Mouse (Mus musculus): ENCODE results near the gene Lrrc72. TPM values are rescaled to one million over a fixed set of nuclear protein-coding genes. Genes with fewer than 3 reads are reported as not detected.

Lrrc72 gene
- not detected in 2 replicates for polyA plus RNA-seq (2016; fragmentation: Nextera tagmentation; extraction: Ambion mirVana)

GRCm38 (mm10) chr12:36253298-36253697 is at the start of gene Lrrc72:
Gene Lrrc72 (minus strand): TSS chr12:36253398.
- no peak within 1 kb of the TSS for H3K4me3 ChIP-seq
- DNase-seq (ENCODE audit: low spot score), result no peak
- H3K4me1 ChIP-seq, result no peaks in the 10 kb centered on the region
- no peaks in the 10 kb centered on the region for H3K27me3 ChIP-seq (ENCODE audit: low read depth, poor library complexity, severe bottlenecking)
- H3K9me3 ChIP-seq (replicated peaks), result no peaks in the 10 kb centered on the region
- no peaks in the 10 kb centered on the region for H3K36me3 ChIP-seq
- WGBS, result 94% methylated on average over 9 of the region's 9 CpGs
- H3K27ac ChIP-seq (replicated peaks), result no peak within 1 kb of the TSS

GRCm38 (mm10) chr12:36302326-36302725 is 49.1 kb upstream of the Lrrc72 start:
- no peak overlapping the region for H3K27ac ChIP-seq (replicated peaks)
- H3K4me3 ChIP-seq, result no peak overlapping the region
- no peaks in the 10 kb centered on the region for H3K27me3 ChIP-seq (ENCODE audit: low read depth, poor library complexity, severe bottlenecking)
- no peaks in the 10 kb centered on the region for H3K36me3 ChIP-seq
- WGBS, result 88% methylated on average over 12 of the region's 12 CpGs
- DNase-seq (ENCODE audit: low spot score), result no peak
- no peaks in the 10 kb centered on the region for H3K9me3 ChIP-seq (replicated peaks)
- H3K4me1 ChIP-seq, result no peaks in the 10 kb centered on the region

- WGBS, result 87% methylated on average over 6 of the region's 6 CpGs
- Histone ChIP-seq H3K4me1 (no peaks in the 10 kb centered on the region), H3K9me3 (replicated peaks) (no peaks in the 10 kb centered on the region), H3K36me3 (no peaks in the 10 kb centered on the region), H3K4me3 (no peak overlapping the region), H3K27me3 (ENCODE audit: low read depth, poor library complexity, severe bottlenecking) (no peaks in the 10 kb centered on the region), H3K27ac (replicated peaks) (no peak overlapping the region)
- no peak for DNase-seq (ENCODE audit: low spot score)
Observed at GRCm38 (mm10) chr12:36291346-36291745, 38.1 kb upstream of the Lrrc72 start.

- DNase-seq (ENCODE audit: low spot score), result no peak
- WGBS, result 87% methylated on average over 4 of the region's 4 CpGs
- no peaks in the 10 kb centered on the region for H3K27me3 ChIP-seq (ENCODE audit: low read depth, poor library complexity, severe bottlenecking)
Observed at GRCm38 (mm10) chr12:36290465-36290864, 37.3 kb upstream of the Lrrc72 start.

GRCm38 (mm10) chr12:36289634-36290033 is 36.4 kb upstream of the Lrrc72 start:
- Histone ChIP-seq H3K9me3 (replicated peaks) (no peaks in the 10 kb centered on the region), H3K4me1 (no peaks in the 10 kb centered on the region), H3K4me3 (no peak overlapping the region), H3K27ac (replicated peaks) (no peak overlapping the region), H3K36me3 (no peaks in the 10 kb centered on the region), H3K27me3 (ENCODE audit: low read depth, poor library complexity, severe bottlenecking) (no peaks in the 10 kb centered on the region)
- 88% methylated on average over 8 of the region's 8 CpGs for WGBS
- no peak for DNase-seq (ENCODE audit: low spot score)

More at GRCm38 (mm10) chr12:36290465-36290864, 37.3 kb upstream of the Lrrc72 start:
- Histone ChIP-seq H3K36me3 (no peaks in the 10 kb centered on the region), H3K27ac (replicated peaks) (no peak overlapping the region), H3K9me3 (replicated peaks) (no peaks in the 10 kb centered on the region), H3K4me1 (no peaks in the 10 kb centered on the region), H3K4me3 (no peak overlapping the region)

- Histone ChIP-seq H3K4me3 (no peak overlapping the region), H3K36me3 (no peaks in the 10 kb centered on the region), H3K27ac (replicated peaks) (no peak overlapping the region), H3K4me1 (no peaks in the 10 kb centered on the region), H3K27me3 (ENCODE audit: low read depth, poor library complexity, severe bottlenecking) (no peaks in the 10 kb centered on the region), H3K9me3 (replicated peaks) (no peaks in the 10 kb centered on the region)
- WGBS, result 92% methylated on average over 3 of the region's 3 CpGs
- DNase-seq (ENCODE audit: low spot score), result no peak
Observed at GRCm38 (mm10) chr12:36274823-36275222, 21.6 kb upstream of the Lrrc72 start.

- H3K36me3 ChIP-seq, result no peaks in the 10 kb centered on the region
- no peak for DNase-seq (ENCODE audit: low spot score)
- H3K4me3 ChIP-seq, result no peak overlapping the region
- H3K27ac ChIP-seq (replicated peaks), result no peak overlapping the region
- H3K27me3 ChIP-seq (ENCODE audit: low read depth, poor library complexity, severe bottlenecking), result no peaks in the 10 kb centered on the region
- 90% methylated on average over 8 of the region's 8 CpGs for WGBS
- no peaks in the 10 kb centered on the region for H3K4me1 ChIP-seq
- H3K9me3 ChIP-seq (replicated peaks), result no peaks in the 10 kb centered on the region
Observed at GRCm38 (mm10) chr12:36267670-36268246, 14.6 kb upstream of the Lrrc72 start.

GRCm38 (mm10) chr12:36262116-36262721 is 9.0 kb upstream of the Lrrc72 start:
- H3K27me3 ChIP-seq (ENCODE audit: low read depth, poor library complexity, severe bottlenecking), result no peaks in the 10 kb centered on the region
- DNase-seq (ENCODE audit: low spot score), result no peak
- H3K4me3 ChIP-seq, result no peak overlapping the region
- no peak overlapping the region for H3K27ac ChIP-seq (replicated peaks)
- H3K4me1 ChIP-seq, result no peaks in the 10 kb centered on the region
- H3K9me3 ChIP-seq (replicated peaks), result no peaks in the 10 kb centered on the region
- no peaks in the 10 kb centered on the region for H3K36me3 ChIP-seq
- 82% methylated on average over 11 of the region's 11 CpGs for WGBS

- H3K4me3 ChIP-seq, result no peak overlapping the region
- H3K4me1 ChIP-seq, result no peaks in the 10 kb centered on the region
- 90% methylated on average over 5 of the region's 5 CpGs for WGBS
- no peaks in the 10 kb centered on the region for H3K36me3 ChIP-seq
- DNase-seq (ENCODE audit: low spot score), result no peak
- H3K27me3 ChIP-seq (ENCODE audit: low read depth, poor library complexity, severe bottlenecking), result no peaks in the 10 kb centered on the region
- no peaks in the 10 kb centered on the region for H3K9me3 ChIP-seq (replicated peaks)
- no peak overlapping the region for H3K27ac ChIP-seq (replicated peaks)
Observed at GRCm38 (mm10) chr12:36255413-36255812, 2.2 kb upstream of the Lrrc72 start.

- no peaks in the 10 kb centered on the region for H3K4me1 ChIP-seq
Observed at GRCm38 (mm10) chr12:36241171-36241570, 12.0 kb downstream of the Lrrc72 start.

GRCm38 (mm10) chr12:36231386-36231785 is 21.8 kb downstream of the Lrrc72 start:
- DNase-seq (ENCODE audit: low spot score), result no peak
- no peaks in the 10 kb centered on the region for H3K4me1 ChIP-seq
- no peaks in the 10 kb centered on the region for H3K27me3 ChIP-seq (ENCODE audit: low read depth, poor library complexity, severe bottlenecking)
- no peaks in the 10 kb centered on the region for H3K9me3 ChIP-seq (replicated peaks)
- no peaks in the 10 kb centered on the region for H3K36me3 ChIP-seq
- no peak overlapping the region for H3K27ac ChIP-seq (replicated peaks)
- 86% methylated on average over 2 of the region's 2 CpGs for WGBS
- no peak overlapping the region for H3K4me3 ChIP-seq

More at GRCm38 (mm10) chr12:36241171-36241570, 12.0 kb downstream of the Lrrc72 start:
- Histone ChIP-seq H3K27ac (replicated peaks) (no peak overlapping the region), H3K9me3 (replicated peaks) (no peaks in the 10 kb centered on the region), H3K36me3 (no peaks in the 10 kb centered on the region), H3K27me3 (ENCODE audit: low read depth, poor library complexity, severe bottlenecking) (no peaks in the 10 kb centered on the region), H3K4me3 (no peak overlapping the region)
- WGBS, result 91% methylated on average over 3 of the region's 3 CpGs
- no peak for DNase-seq (ENCODE audit: low spot score)

GRCm38 (mm10) chr12:36224392-36224791 is 28.8 kb downstream of the Lrrc72 start:
- WGBS, result 73% methylated on average over 4 of the region's 4 CpGs
- no peak overlapping the region for H3K4me3 ChIP-seq
- H3K27ac ChIP-seq (replicated peaks), result no peak overlapping the region
- no peaks in the 10 kb centered on the region for H3K9me3 ChIP-seq (replicated peaks)
- H3K27me3 ChIP-seq (ENCODE audit: low read depth, poor library complexity, severe bottlenecking), result no peaks in the 10 kb centered on the region
- H3K4me1 ChIP-seq, result no peaks in the 10 kb centered on the region
- no peak for DNase-seq (ENCODE audit: low spot score)
- H3K36me3 ChIP-seq, result no peaks in the 10 kb centered on the region

- H3K4me3 ChIP-seq, result no peak overlapping the region
- H3K27ac ChIP-seq (replicated peaks), result no peak overlapping the region
- no peaks in the 10 kb centered on the region for H3K4me1 ChIP-seq
- H3K36me3 ChIP-seq, result no peaks in the 10 kb centered on the region
- H3K9me3 ChIP-seq (replicated peaks), result no peaks in the 10 kb centered on the region
- 96% methylated on average over 10 of the region's 10 CpGs for WGBS
- no peaks in the 10 kb centered on the region for H3K27me3 ChIP-seq (ENCODE audit: low read depth, poor library complexity, severe bottlenecking)
- DNase-seq (ENCODE audit: low spot score), result no peak
Observed at GRCm38 (mm10) chr12:36216905-36217304, 36.3 kb downstream of the Lrrc72 start.
